Mouse (Mus musculus) mouse trophoblast stem cell (cell line): ENCODE results near the gene Mtch1.

Experiments
- in situ Hi-C, 2 experiments: fragments of 300-500 bp; cut with MseI, MboI; formaldehyde crosslinking; loops; 2 replicates in 1 of 2; 3 replicates in 1 of 2; pipeline ENCODE4 v1.15.1; 2025

The Mtch1 gene

DNA sequence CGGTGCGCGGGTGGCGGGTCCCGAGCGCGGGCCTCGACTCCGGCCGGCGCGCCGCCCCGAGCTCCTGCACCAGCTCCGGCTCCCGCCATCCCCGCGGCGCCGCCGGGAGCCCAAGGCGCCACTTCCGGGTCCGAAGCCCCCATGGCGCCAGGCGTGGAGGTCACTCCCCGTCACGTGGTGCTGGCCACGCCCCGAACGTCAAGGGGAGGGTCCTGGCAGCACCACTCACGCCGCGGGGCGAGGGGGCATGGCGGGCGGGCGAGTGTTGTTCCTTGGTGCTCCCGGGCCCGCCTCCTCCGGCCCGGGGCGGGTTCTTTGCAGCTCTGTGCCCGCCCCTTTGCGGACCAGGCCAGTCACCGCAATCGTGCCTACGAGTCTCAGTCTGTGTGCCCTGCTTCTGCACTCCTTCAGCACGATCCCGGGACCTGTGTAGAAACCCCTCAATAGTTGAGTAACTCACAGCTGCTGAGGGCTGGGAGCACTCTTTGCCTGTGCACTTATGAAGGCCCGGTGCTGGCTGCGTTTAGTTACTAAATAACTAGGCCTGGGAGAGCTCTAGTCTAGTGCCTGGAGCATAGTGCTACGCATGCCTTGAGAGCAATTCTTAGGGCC lies at the start of gene Mtch1:
Gene Mtch1 (minus strand): TSS at position 290 of the 612 bp plus-strand sequence.
- in situ Hi-C loops: no loop called here

DNA sequence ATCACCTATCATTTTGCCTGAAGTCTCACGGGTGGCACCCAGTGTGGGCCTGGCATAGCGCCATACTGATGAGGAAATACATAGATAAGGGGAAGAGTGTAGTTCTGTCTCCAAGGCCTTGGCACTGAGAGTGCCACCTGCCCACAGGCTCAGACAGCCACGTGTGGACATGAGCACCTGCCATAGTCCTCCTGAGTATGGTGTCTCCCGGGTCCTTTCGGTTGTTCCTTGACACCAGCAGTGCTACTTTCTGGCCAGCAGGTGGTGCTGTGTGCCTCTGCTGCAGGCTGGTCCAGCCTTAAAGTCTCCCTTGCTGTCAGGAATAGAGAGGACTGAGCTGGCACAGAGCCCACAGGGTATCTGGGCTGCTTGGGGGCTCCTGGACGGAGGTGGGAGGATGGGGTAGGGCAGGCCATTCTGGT lies 49.1 kb upstream of the Mtch1 start:
- in situ Hi-C loops: loop anchor here in 1 of 2 experiments (5.0 kb wide), 1 partner anchor 95 kb away; the partner anchor contains the start of gene Pim1

DNA sequence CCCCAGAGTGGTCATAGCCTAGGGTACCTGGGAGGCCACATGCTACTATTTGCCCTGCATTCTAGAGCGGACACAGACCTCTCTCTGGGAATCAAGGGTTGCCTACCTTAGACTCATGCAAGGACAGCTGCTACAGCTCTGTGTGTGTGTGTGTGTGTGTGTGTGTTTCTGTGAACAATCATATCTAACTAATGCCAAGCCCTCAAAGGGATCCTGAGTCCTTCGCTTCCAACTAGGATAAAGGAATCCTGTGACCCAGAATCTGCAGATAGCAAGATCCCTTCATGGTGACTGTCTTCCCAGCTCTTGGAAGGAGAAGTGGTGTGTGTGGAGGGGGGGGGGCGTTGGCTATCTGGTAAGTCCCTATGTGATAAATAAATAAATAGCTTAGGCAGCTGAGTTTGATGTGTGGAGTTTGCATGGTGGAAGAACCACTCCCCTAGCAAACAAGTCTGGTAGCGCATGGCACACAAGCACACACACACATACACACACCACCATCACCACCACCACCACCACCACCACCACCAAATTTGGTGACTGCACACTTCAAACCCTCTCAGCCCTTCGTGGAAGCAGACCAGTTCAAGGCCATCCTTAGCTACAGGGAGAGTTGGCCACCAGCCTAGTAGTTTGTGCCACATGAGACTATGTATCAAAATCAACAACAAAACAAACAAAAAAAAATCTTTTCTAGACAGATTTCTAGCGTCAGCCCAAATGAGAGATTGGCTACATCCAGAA lies 48.5 kb upstream of the Mtch1 start:
- in situ Hi-C loops: loop anchor here in 1 of 2 experiments (5.0 kb wide), 1 partner anchor 96 kb away; the partner anchor contains the start of gene Pim1

DNA sequence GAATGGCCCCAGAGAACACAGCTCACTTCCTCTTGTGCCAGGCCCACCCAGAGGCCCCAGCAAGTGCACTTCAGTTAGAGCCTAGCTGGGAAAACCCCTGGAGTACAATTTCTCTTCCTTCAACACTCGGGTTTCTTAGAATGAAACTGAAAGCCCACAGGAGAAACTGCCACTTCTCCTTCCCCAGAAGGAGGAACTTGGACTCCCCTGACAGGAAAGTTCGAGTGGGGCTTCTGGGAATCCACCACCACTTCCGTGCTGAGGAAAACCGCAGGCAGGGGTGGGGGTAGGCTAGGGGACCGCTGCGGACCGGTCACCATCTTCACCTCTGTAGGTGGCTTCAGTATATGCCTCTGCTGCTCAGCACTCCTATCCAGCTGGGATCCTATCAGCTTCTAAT lies 47.6 kb upstream of the Mtch1 start:
- in situ Hi-C loops: loop anchor here in 1 of 2 experiments (5.0 kb wide), 1 partner anchor 97 kb away; the partner anchor contains the start of gene Pim1

DNA sequence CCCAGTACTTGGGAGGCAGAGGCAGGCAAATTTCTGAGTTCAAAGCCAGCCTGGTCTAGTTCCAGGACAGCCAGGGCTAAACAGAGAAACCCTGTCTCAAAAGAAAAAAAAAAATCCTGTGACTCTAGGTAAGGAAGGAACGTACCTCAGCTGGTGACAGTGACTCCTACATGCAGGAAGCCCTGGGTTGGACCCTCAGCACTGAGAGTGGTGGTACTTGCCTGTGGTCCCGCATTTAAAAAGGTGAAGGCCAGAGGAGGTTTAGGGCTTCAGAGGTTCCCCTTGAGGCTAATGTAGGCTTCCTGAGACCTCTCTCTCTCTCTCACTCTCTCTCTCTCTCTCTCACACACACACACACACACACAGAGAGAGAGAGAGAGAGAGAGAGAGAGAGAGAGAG lies 47.0 kb upstream of the Mtch1 start:
- in situ Hi-C loops: loop anchor here in 1 of 2 experiments (5.0 kb wide), 1 partner anchor 98 kb away; the partner anchor contains the start of gene Pim1

DNA sequence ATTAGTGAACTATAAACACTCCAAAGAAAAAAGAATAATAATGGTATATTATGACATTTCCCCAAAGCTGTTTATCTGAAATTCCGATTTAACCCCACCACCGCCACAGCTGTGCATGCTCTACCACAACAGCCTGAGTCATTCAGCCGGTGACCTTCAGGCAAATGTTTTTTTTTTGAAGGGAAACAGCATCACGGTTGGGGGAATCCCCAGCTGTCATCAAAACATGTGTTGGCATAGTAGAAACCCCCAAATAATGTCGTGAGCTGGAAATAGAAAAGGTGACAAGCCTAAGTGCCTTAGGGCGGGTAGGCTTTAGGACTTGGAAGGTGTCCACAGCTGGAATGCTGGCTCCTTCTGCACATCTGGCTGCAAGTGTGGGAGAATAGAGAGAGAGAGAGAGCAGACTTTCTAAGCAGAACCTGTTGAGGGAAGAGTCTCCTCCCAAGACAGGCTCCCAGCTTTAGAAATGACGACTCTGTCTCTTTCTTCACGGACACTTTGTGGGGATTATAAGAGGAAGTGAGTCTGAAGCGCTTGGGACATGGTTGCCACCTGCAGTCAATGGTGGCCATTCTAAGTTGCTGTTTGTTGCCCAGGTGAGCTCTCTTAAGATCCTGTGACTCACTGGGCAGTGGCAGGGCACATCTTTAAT lies 46.5 kb upstream of the Mtch1 start:
- in situ Hi-C loops: no loop called here

DNA sequence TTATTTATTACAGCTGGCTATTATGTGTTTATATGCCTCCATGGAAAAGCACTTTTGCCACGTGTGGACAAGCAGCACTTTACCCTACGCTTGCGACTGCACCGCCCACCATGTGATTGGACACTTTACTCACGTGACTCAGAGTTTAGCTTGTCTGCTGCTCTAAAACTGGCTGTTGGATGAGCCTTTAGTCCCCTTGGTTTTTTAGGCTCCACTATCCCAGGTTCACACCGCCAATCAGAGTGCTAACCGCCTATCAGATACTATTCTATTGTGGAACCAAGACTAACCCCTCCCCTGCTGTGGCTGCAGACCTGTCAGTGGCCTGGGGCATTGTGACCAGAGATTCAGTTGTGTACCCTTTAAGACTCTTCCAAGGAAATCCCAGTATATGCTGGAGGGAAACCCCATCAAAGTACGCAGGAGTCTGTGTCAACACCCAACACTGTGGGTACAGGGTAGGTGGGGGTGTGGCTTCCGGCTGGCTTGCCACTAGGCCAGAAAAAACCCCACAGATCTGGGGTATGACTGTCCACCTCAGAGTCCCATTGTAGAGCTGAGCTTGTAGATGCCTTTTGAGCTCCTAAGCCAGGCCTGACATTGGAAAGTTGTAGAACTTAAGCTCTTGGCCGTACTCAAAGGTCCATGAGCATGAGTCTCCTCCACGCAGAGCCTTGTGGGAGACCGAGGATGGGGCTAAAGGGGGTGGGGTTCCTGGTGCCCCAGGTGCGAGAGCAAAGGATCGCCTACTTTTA lies 45.8 kb upstream of the Mtch1 start:
- in situ Hi-C loops: no loop called here

DNA sequence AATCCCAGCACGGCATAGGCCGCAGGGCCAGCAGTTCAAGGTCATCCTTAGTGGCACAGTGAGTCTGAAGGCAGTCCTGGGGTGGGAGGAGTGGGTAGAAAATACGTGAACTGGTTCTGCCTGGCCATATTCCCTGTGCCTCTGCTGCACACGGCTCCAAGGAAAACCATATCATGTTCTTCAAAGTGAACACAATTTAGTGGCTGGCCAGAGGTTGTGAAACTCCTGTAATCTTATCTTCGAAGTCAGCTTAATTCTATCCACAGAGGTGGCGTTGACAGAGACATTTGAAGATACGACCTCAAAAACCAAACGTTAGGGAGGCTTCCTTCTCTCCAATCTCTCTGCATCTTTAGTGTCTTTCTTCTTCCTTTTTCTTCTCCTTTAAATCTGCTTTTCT lies 43.5 kb upstream of the Mtch1 start:
- in situ Hi-C loops: no loop called here

DNA sequence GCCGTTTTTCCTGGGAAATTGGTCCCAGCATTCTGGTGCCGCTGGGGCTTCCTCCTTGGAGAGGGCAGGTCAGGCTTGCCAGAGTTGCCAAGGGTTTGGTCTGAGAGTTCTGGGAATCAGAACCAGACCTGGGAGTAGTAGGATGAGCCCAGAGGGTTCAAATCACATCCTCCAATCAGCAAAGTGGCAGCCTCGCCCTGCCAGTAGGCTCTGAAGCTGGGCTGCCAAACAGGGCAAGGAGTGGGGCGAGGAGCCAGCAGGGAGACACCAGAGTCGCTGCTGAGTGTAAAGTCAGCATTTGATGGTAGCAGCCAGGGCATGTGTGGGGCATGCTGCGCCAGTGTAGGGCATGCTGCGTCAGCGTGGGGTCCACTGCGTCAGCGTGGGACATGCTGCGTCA lies 41.2 kb upstream of the Mtch1 start:
- in situ Hi-C loops: loop anchor here in 1 of 2 experiments (10.0 kb wide), 1 partner anchor 126 kb away; no protein-coding TSS in a partner anchor

DNA sequence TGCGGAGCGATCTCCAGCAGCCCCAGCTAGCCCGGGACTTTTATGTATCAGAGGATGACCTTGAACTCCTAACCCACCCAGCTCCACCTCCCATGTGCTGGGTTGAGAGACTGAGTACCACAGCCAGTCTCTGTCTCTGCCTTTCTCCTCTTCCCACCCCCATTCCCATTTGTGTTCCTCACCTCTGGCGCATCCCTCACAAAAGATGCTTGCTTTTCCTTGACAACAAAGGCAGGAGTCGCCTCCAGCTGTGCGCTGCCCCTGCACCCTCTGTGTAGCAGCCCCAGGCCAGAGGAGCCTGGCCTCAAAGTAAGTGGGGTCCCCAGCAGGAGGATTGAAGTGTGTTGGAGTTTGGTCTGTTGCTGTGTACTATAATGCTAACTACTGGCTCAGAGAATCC lies 38.0 kb upstream of the Mtch1 start:
- in situ Hi-C loops: loop anchor here in 1 of 2 experiments (10.0 kb wide), 1 partner anchor 129 kb away; no protein-coding TSS in a partner anchor

DNA sequence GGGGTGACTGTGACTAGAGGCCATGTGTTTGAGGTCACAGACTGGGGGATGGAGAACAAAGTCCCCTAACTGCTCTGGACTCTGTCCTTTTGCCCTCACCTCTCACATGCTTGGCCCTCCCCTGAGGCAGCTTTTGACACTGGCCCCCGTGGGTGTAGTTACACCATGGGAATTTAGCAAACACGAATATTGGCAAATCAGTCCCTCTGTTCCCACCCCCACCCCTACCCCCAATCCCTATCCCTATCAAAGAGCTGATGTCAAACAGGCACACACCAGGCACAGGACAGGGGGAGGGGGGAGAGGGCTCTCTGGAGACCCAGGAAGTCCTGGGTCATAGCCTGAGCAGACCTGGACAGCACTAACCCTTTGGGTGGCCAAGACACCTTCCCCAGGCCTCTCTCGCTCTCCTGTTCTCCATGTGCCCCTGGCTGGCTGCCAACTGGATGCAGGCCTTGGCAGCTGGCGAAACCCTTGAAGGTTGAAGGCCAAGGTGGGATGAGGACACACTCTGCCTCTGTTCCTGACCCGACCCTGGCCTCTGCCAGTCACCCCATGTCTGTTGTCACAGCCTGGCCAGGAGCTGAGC lies 37.2 kb upstream of the Mtch1 start:
- in situ Hi-C loops: loop anchor here in 1 of 2 experiments (10.0 kb wide), 1 partner anchor 130 kb away; no protein-coding TSS in a partner anchor

DNA sequence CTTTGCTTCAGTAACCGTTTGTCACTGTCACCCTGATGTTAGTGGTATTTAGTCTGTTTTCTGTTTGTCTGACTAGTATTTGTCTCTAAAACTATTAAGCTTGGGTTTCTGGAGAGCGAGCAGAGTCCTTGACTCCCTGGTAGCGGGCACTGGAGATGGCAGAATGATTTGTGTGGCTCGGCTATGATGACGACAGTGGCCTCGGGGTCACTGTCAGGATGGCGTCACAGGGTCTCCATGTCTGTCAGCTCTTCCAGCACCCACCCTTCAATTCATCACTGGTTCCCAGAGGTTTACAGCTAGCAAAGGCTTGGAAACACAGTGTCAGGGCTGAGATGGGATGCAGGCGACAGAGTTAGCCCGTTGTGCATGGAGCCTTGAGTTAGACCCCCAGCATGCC lies 36.2 kb upstream of the Mtch1 start:
- in situ Hi-C loops: loop anchor here in 1 of 2 experiments (10.0 kb wide), 1 partner anchor 131 kb away; no protein-coding TSS in a partner anchor

DNA sequence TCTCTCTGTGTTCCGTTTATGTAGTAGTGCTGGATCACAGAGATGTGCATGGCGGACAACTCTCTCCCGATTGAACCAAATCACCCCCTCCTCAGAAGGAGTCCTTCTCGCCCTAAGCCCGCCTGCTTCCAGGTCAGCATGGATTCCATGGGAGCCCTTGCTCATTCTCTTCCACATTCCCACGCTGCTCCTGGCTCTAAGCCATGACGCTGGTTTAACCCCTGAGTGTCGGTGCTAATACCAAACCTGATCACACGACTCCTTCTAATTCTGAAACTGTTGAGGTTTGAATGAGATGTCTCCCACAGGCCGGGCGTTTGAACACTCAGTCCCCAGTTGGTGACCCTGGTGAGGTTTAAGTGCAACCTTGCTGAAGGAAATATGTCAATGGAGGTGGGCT lies 34.7 kb upstream of the Mtch1 start:
- in situ Hi-C loops: loop anchor here in 1 of 2 experiments (10.0 kb wide), 1 partner anchor 132 kb away; no protein-coding TSS in a partner anchor

DNA sequence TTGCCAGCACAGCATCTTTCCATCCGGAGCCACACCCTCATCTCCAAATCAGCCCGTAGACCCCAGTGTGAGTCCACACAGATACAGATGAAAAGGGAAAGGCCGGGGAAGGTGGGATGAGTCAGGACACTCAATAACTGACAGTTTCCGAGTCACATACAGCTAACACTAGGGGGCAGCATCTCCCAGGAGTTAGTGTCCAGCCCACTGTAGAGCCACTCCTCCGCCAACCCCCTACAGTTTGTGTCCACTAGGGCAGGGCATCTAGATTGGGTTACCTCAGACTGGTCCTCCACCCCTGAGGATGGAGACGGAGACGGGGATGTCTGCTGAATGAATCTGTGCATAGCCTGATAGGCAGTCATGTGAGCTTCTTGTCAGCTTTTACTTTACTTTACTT lies 33.7 kb upstream of the Mtch1 start:
- in situ Hi-C loops: loop anchor here in 1 of 2 experiments (10.0 kb wide), 1 partner anchor 133 kb away; no protein-coding TSS in a partner anchor

DNA sequence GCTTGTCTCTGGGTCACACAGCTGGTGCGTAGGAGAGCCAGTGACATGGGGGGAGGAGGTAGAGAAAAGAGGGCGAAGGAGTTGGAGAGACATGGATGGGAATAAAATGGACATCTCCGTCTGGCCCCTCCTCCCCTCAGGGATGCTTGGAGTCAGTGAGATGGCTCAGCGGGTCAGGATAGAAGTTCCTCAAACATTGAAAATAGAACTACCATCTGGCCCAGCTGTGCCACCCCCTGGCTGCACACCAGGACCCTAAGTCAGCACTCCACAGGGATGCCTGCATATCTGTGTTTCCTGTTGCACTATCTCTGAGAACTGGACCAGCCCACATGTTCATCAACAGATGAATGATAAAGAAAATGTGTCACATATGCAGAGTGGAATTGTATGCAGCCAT lies 32.5 kb upstream of the Mtch1 start:
- in situ Hi-C loops: loop anchor here in 1 of 2 experiments (10.0 kb wide), 1 partner anchor 135 kb away; no protein-coding TSS in a partner anchor

DNA sequence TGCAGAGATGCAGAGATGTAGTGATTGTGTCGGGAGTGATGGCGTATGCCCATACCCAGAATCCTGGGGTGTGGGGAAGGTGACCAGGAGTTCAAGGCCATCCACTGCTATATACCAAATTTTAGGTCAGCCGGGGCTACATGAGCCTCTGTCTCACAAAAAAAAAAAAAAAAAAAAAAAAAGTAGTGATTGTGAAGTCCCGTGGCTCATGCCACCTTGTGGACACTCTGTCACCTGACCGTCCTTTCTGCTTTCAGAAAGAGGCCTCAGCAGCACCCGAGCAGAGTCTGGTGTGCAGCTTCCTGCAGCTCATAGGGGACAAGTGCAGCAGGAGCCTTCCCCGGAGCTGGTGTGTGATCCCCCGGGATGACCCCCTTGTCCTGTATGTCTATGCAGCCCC lies 30.3 kb upstream of the Mtch1 start:
- in situ Hi-C loops: loop anchor here in 1 of 2 experiments (5.0 kb wide), 1 partner anchor 134 kb away; no protein-coding TSS in a partner anchor

DNA sequence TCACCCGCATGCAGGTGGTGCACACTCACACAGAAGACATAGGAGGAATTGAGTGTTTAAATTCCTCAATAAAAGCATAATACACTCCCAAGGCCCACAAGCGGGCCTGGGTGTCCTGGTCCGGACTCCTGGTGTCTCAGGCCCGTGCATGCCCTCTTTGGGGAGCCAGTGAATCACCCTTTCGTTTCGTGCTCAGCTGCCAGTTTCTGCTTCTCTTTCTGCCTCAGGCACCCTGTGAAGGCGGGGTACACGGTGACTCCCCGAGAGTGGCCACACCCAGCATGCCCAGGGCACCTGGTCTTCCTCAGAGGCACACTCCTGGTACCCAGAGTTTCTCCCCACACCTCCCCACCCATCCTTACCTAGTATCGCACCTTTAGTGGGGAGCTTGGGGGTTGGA lies 28.1 kb upstream of the Mtch1 start:
- in situ Hi-C loops: loop anchor here in 1 of 2 experiments (5.0 kb wide), 1 partner anchor 136 kb away; no protein-coding TSS in a partner anchor

DNA sequence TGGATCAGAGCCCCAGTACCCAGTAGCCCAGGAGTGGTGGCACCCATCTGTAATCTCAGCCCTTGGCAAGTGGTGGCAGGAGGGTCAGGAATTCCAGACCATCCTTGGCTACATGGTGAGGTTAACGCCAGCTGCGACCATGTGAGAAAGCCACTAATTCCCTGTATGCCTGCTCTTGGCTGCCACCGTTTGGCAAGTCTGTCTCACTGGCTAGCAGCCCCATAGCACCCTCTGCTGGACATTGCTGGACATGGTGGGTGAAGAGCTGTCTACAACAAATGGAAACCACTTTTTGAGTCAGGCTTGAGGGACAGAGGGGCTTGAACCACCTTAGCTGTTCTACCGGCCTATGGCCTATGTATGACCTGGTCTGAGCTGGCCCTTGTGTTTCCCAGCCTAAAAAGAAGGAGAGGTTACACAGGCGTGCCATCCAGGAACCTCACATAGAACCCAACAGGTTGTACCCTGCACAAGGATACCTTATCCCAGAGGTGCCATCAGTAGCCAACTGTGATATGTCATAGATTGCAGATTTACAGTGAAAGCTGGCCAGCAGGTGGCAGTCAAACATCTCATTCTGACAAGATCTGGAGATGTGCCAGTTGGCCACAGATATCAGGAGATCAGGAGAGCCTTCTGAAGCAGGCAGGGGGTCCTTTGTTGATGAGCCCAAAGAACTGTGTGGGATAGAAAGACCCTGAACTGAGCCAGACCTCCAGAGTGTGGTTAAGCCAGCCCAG lies 23.4 kb upstream of the Mtch1 start:
- in situ Hi-C loops: loop anchor here in 1 of 2 experiments (5.0 kb wide), 1 partner anchor 99 kb away; no protein-coding TSS in a partner anchor

DNA sequence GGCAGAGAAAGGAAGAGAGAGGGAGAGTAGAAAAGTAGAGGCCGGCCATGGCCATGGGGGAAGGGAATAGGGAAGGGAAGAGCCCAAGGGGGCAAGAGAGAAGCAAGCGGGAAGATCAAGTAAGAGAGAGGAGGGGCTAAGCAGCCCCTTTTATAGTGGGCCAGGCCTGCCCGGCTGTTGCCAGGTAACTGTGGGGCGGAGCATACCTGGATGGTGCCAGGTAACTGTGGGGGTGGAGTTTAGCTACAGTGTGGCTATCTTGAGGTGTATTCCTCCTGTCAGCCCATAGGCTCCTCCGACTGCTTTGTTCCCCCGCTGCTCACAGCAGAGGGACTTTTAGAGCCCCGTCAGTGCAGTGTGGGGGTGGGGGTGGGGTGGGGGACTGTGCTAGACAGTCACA lies 21.0 kb upstream of the Mtch1 start:
- in situ Hi-C loops: loop anchor here in 1 of 2 experiments (5.0 kb wide), 1 partner anchor 106 kb away; the partner anchor contains the start of gene Ppil1
